Mouse (Mus musculus): Measurements from ENCODE around the gene Btbd35f20.
"Not testable (repeated sequence)": the region's sequence is repeated elsewhere in the genome, so short reads cannot be mapped to it uniquely, and the experiment has no call there.

The Btbd35f20 gene

DNA sequence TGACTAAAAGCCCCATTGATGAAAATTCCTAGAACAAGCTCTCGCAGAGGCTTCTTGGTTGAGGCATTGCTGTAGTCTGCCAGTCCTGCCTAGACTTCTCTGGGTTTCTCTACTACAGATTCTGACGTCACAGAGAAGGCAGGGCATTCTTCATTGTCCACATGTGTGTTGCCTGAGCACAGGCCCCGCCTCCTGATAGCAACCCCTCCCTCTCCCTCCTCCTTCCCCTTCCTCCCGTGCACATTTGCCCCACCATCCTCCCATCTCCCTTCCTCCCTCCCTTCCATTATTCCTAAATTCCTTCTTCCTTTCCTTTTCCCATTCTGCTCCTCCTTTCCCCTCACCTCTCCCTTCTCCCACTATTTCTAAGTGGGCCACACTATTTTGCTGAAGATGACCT lies at the start of gene Btbd35f20:
Gene Btbd35f20 (minus strand): TSS at position 101 of the 400 bp plus-strand sequence.
- DNase-seq (ENCODE audit: low read depth, low spot score): not testable (repeated sequence)

All from WW6 (cell line).